8 mouse cellular contexts compared by ENCODE assay signal in genomic region chr11:23306764-23307565, GRCm38 (mm10). TPM values are rescaled to one million over a fixed set of nuclear protein-coding genes. Genes with fewer than 3 reads are reported as not detected.
DNase-seq lines count a peak whose midpoint lies in the region; ATAC-seq and TF ChIP-seq lines count a peak whose summit lies in the region.

TSS of gene Usp34 (plus strand) at chr11:23306895.

- no peak for TF ChIP-seq CTCF in kidney, adult 2 months (conservative IDR thresholded peaks at IDR 0.05; ENCODE audit: insufficient read depth, insufficient read length, low read depth, low read length)
- no peak for TF ChIP-seq CTCF in midbrain, postnatal 0 days (IDR thresholded peaks at IDR 0.05)

- H3K4me2 ChIP-seq in embryonic facial prominence, embryonic 12.5 days (replicated peaks): peak within 1 kb of the TSS; percentile 57
- peak within 1 kb of the TSS; percentile 63 for H3K4me2 ChIP-seq in limb, embryonic 15.5 days
- peak within 1 kb of the TSS; percentile 58 for H3K4me2 ChIP-seq in midbrain, postnatal 0 days (ENCODE audit: low read depth, low read length, poor library complexity, severe bottlenecking)

- H3K9ac ChIP-seq in embryonic facial prominence, embryonic 12.5 days: peak within 1 kb of the TSS; percentile 94
- peak within 1 kb of the TSS; percentile 90 for H3K9ac ChIP-seq in limb, embryonic 15.5 days
- H3K9ac ChIP-seq in midbrain, postnatal 0 days (replicated peaks; ENCODE audit: low read length, poor library complexity, severe bottlenecking): peak within 1 kb of the TSS; percentile 98

- peak; percentile 72 for ATAC-seq in embryonic facial prominence, embryonic 12.5 days (ENCODE audit: insufficient number of reproducible peaks, insufficient read depth, low FRiP score, low TSS enrichment)
- peak; percentile 53; the same call in 1 of the 2 replicates for ATAC-seq in limb, embryonic 15.5 days (ENCODE audit: insufficient number of reproducible peaks, low FRiP score, low TSS enrichment, low read depth)
- peak; percentile 55; the same call in 1 of the 2 replicates for ATAC-seq in midbrain, postnatal 0 days (ENCODE audit: low FRiP score)

- under 1% methylated on average over 58 of the region's 80 CpGs for WGBS in embryonic facial prominence, embryonic 12.5 days
- WGBS in kidney, adult 2 months: under 1% methylated on average over 50 of the region's 80 CpGs
- under 1% methylated on average over 48 of the region's 80 CpGs for WGBS in limb, embryonic 15.5 days
- 0% methylated on average over 32 of the region's 80 CpGs for WGBS in midbrain, postnatal 0 days

- H3K4me3 ChIP-seq in embryonic facial prominence, embryonic 12.5 days: peak within 1 kb of the TSS; percentile 74
- H3K4me3 ChIP-seq in kidney, adult 2 months (ENCODE audit: insufficient read depth, low read depth, low read length): peak within 1 kb of the TSS; percentile 99
- H3K4me3 ChIP-seq in limb, embryonic 15.5 days: peak within 1 kb of the TSS; percentile 93
- H3K4me3 ChIP-seq in midbrain, postnatal 0 days (ENCODE audit: low read depth, low read length): peak within 1 kb of the TSS; percentile 97

- no peak for TF ChIP-seq POLR2A in kidney, adult 2 months (IDR thresholded peaks at IDR 0.05; ENCODE audit: low read depth, low read length)

- H3K9me3 ChIP-seq in embryonic facial prominence, embryonic 12.5 days: no peaks in the 10 kb centered on the region
- no peaks in the 10 kb centered on the region for H3K9me3 ChIP-seq in limb, embryonic 15.5 days
- no peaks in the 10 kb centered on the region for H3K9me3 ChIP-seq in midbrain, postnatal 0 days (ENCODE audit: low read length)

- H3K27ac ChIP-seq in embryonic facial prominence, embryonic 12.5 days: peak within 1 kb of the TSS; percentile 99
- peak within 1 kb of the TSS; percentile 91 for H3K27ac ChIP-seq in kidney, adult 2 months (ENCODE audit: insufficient read depth, low read depth, low read length)
- peak within 1 kb of the TSS; percentile 99 for H3K27ac ChIP-seq in limb, embryonic 15.5 days
- H3K27ac ChIP-seq in midbrain, postnatal 0 days (ENCODE audit: low read depth, low read length): peak within 1 kb of the TSS; percentile 95

- peak; percentile 71 for DNase-seq in 3134 (ENCODE audit: extremely low read depth, insufficient read length, low spot score)
- DNase-seq in adrenal gland, postnatal 10 days: peak; percentile 89
- DNase-seq in heart, adult 18-20 months: peak; percentile 70 to 75
- DNase-seq in kidney, adult 2 months: peak; percentile 83
- peak; percentile 9 for DNase-seq in midbrain, postnatal 0 days (ENCODE audit: low spot score)
- peak; percentile 50 to 58 for DNase-seq in spleen, postnatal 14 days (ENCODE audit: low spot score in 2 of 2)

- 0 out of 2 replicates have a peak, but pooled peaks cover 3% of the 10 kb centered on the region for H3K36me3 ChIP-seq in embryonic facial prominence, embryonic 12.5 days
- H3K36me3 ChIP-seq in kidney, adult 2 months (ENCODE audit: control insufficient read depth, insufficient read depth, low read length): no peaks in the 10 kb centered on the region
- H3K36me3 ChIP-seq in limb, embryonic 15.5 days: no peaks in the 10 kb centered on the region
- H3K36me3 ChIP-seq in midbrain, postnatal 0 days (ENCODE audit: insufficient read depth, low read length): no peaks in the 10 kb centered on the region

- peaks cover 5% of the 10 kb centered on the region; the same call in 1 of the 2 replicates for H3K4me1 ChIP-seq in embryonic facial prominence, embryonic 12.5 days
- H3K4me1 ChIP-seq in kidney, adult 2 months (ENCODE audit: control insufficient read depth, insufficient read depth, low read length): peaks cover 16% of the 10 kb centered on the region; the same call in 1 of the 2 replicates
- peaks cover 9% of the 10 kb centered on the region for H3K4me1 ChIP-seq in limb, embryonic 15.5 days
- 0 out of 2 replicates have a peak, but pooled peaks cover 5% of the 10 kb centered on the region for H3K4me1 ChIP-seq in midbrain, postnatal 0 days (ENCODE audit: insufficient read depth, low read length)

- H3K27me3 ChIP-seq in embryonic facial prominence, embryonic 12.5 days: no peaks in the 10 kb centered on the region
- H3K27me3 ChIP-seq in kidney, adult 2 months (replicated peaks; ENCODE audit: control insufficient read depth, insufficient read depth, low read length): no peaks in the 10 kb centered on the region
- no peaks in the 10 kb centered on the region for H3K27me3 ChIP-seq in limb, embryonic 15.5 days
- no peaks in the 10 kb centered on the region for H3K27me3 ChIP-seq in midbrain, postnatal 0 days (ENCODE audit: insufficient read depth, low read length)

RNA-seq across cellular contexts. Expression of gene Usp34, which starts in this region (rescaled TPM):
- total RNA-seq in adrenal gland, postnatal 10 days (2021): 10 to 100 TPM; 48.2 to 63.2 TPM
- polyA plus RNA-seq in embryonic facial prominence, embryonic 12.5 days (2016; fragmentation: Nextera tagmentation; extraction: Ambion mirVana): 30.5 and 30.7 TPM in 2 replicates
- 10 to 100 TPM; 35.2 to 42.5 TPM for total RNA-seq in heart, adult 18-20 months (2021)
- polyA plus RNA-seq in kidney, adult 2 months (2012; rRNA removed): 8.3 and 10.3 TPM in 2 replicates
- polyA plus RNA-seq in limb, embryonic 15.5 days (2015; fragmentation: Nextera tagmentation; extraction: Ambion mirVana): 21.0 and 24.9 TPM in 2 replicates
- 107 and 140 TPM in 2 replicates for total RNA-seq in midbrain, postnatal 0 days (2014; rRNA removed)
- 24.1 and 30.2 TPM in 2 replicates for polyA plus RNA-seq in midbrain, postnatal 0 days (2015; fragmentation: Nextera tagmentation; extraction: Ambion mirVana)

Comparison
In these comparisons a context has a peak if more than half of its experiments do, and no peak if none do; other contexts are left out.
1. Peak in every context shown above with its lines: DNase-seq, ATAC-seq, H3K4me3 ChIP-seq and H3K27ac ChIP-seq.
2. DNase-seq: peak in every context shown above with its lines; median percentile 89 in adrenal gland, postnatal 10 days; 83 in kidney, adult 2 months; 72 in heart, adult 18-20 months; 71 in 3134; 54 in spleen, postnatal 14 days; 9 in midbrain, postnatal 0 days.